Mouse (Mus musculus) Muller cell, postnatal 12 days (primary cell): ENCODE data around the gene Shkbp1.

Experiments
- DNase-seq: peaks from one replicate; pipeline ENCODE4 v3.0.0-alpha.2; 2015; ENCODE audit errors: inconsistent ontology term

Shkbp1 gene

DNA sequence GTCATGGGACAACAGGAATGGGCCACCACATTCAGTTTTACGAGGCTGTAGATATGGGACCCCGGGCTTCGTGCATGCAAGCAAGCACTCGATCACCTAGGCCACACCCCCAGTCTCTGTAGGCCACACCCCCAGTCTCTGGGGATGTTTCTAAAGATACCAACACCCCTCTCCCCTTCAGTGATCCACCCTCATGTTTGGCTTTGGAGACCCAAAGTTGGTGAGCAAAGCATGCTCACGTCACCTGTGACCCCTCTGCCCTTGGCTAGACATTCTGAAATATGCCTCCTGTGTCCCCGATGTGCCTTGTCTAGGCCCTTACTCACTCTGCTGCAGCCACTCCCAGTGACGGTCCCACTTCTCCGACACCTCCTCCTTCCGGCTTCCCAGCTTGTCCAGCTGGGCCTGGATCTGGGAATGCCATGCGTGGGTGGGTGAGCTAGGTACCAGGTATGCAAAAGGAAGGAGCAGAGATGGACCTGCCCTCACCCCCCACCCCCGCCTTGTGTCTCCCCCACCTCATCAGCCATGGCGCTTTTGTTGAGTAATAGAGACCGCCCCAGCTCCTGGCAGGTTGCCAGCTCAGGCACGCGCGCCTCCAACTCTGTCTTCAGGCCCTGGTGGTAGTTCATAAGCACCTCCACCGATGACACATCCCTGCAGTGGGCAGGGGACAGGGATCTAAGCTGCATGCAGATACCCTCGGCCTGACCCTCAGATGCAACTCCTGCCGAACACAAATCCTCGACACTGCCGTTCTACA lies 10.4 kb upstream of the Shkbp1 start:
- no peak for DNase-seq

- no peak for DNase-seq
Measured at GRCm38 (mm10) chr7:27364379-27364778, 8.6 kb upstream of the Shkbp1 start.

- DNase-seq, result peak; percentile 100
Measured at GRCm38 (mm10) chr7:27361283-27361946, 5.6 kb upstream of the Shkbp1 start.

- no peak for DNase-seq
Measured at GRCm38 (mm10) chr7:27360749-27361148, 4.9 kb upstream of the Shkbp1 start.

GRCm38 (mm10) chr7:27359706-27360358 lies 4.0 kb upstream of the Shkbp1 start:
- no peak for DNase-seq

- no peak for DNase-seq
Measured at GRCm38 (mm10) chr7:27359162-27359561, 3.3 kb upstream of the Shkbp1 start.

DNA sequence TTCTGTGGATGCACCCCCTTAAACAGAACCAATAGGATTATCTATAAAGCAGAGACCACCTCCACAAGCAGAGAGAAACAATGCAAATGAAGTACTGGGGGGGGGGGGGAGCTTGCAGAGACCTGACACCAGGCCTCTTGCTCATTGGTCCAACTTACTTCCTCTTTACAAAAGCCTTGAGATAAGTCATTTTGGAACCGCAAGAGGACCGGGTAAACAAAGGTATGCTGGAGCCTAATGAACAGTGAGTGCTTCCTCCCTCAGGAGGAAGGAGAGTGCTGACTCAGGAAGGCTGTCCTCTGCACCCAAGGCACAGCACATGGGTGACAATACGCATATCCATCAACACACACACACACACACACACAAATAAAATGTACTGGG lies 1.8 kb upstream of the Shkbp1 start:
- no peak for DNase-seq

DNA sequence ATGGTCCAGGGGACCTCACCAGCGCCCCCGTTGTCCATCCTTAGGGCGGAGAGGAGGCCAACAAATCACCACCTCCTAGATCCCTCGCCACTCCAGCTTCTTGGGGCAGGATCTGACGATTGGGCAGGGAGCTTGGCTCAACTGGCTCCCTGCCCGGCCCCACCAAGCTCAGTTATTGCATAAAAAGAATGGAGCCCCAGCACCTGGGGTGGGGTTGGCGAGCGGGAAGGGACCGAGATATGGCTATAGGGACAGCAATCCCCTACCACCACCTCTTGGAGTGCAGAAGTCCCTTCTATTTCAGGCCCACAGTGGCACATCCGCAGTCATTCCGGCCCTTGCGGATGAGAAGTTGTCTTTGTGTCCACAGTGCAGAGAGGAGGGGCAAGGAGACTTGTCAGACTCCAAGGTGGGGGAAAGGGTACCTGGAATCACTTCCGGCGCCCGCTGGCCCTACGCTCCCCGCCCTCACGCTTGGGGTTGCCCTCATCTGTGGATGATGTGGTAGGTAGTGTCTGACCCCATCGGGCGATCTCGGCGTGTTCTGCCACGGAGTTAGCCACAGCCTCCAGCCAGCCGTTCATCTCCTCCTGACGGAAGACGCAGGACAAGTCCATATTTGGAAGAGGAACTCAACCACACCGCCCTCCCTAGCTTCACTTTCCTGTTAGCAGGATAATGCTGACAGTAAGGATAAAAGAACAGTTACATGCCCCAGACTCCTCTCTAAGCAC lies 1.2 kb upstream of the Shkbp1 start, which contains the start of gene Gm20479:
TSS of gene Gm20479 (minus strand) at position 559 of the 734 bp plus-strand sequence.
- DNase-seq, result no peak

GRCm38 (mm10) chr7:27356248-27356647 lies 429 bp upstream of the Shkbp1 start:
- no peak for DNase-seq

GRCm38 (mm10) chr7:27355261-27355660 lies 558 bp downstream of the Shkbp1 start:
- DNase-seq, result no peak

GRCm38 (mm10) chr7:27354783-27355182 lies 1.0 kb downstream of the Shkbp1 start:
- DNase-seq, result no peak

DNA sequence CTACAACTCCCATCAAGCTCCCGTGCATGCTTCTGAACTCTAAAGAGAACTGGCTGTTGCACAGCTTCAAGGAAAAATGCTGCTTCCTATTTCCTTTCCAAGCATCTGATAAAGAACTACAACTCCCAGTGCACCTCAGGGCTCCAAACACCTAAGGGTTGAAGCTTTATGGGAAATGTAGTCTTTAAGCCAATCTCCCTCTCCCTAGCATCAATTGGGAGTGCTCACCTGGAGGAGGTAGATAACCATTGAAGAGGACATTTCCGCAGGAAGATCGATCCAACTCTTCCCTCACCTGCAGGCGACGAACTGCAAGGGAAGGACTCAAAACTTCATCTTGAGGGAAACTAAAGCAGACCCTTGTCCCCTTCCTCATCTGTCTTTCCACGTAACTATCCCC lies 1.7 kb downstream of the Shkbp1 start:
- no peak for DNase-seq

GRCm38 (mm10) chr7:27345444-27345843 lies 10.4 kb downstream of the Shkbp1 start:
- no peak for DNase-seq

DNA sequence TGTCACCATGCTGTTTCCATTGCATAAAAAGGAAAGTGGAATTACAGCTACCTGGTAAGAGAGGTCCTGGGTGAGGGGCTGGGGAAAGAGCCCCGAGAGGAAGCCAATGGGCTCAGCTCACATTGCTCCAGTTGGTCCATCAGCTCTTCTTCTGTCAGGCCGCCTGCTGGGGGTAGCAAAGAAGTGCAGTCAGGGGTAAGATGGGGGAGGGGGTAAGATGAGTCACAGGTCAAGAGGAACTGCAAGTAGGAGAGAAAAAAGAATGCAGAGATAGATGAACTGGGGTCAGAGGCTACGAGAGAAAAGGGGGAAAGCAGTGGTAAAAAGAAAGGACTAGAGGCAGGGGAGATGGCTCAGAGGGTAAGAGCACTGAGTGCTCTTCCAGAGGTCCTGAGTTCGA lies 13.2 kb downstream of the Shkbp1 start:
- DNase-seq, result no peak

- no peak for DNase-seq
Measured at GRCm38 (mm10) chr7:27339519-27339918, 16.3 kb downstream of the Shkbp1 start.

DNA sequence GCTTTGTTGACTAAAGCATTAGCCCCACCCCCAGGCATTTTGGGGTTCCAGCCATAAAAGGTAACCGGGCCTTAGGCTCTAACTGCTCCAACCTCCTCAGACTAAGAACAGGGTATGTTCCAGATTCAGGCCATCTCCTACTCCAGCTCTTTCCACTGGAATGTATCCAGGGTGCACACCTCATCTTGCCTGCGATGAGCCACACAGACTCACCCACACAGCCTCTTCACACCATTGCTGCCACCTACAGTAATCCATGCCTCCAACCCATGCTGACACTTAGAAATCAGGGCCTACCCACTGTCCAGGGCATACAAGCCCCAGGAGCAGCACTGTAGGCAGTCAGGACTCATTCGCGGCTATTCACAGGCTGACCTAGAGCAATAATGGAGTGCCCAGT lies 16.7 kb downstream of the Shkbp1 start:
- DNase-seq, result no peak

GRCm38 (mm10) chr7:27337175-27337853 lies 18.5 kb downstream of the Shkbp1 start, which contains the start of gene Ltbp4:
Gene Ltbp4, minus strand, starts transcription at chr7:27337692.
- DNase-seq, result peak; percentile 58

GRCm38 (mm10) chr7:27335928-27336823 lies 19.6 kb downstream of the Shkbp1 start:
- peak; percentile 77 for DNase-seq

DNA sequence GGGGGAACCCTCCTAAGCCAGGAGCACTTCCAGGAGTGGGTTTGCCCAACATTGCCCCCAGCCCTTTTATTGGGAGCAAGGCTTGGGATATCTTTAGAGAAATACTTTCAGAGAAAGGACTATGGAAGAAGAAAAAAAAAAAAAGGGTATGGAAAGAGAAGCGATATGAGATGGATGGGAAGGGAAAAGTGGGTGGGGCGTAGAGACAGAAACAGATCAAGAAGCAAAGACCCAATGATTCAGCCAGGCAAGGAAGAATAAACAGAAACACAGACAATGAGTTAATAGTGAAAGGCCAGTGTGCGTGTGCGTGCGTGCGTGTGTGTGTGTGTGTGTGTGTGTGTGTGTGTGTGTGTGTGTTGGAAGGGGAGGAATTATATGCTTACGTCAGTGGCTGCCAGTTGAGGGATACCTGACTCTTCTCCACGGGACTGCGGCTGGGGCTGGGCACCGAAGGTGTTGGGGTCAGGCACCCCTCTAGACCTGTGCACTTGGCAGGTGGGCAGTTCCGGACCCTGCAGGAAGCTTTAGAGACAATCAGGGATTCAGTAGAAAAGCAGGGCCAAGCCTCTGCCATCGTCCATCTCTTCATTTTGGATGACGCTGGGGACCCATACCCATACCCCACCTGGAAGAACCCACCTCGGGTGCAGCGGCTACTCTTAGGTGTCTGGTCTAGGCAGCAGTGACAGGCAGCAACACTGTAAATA lies 20.7 kb downstream of the Shkbp1 start:
- DNase-seq, result no peak
